Mouse (Mus musculus) embryonic facial prominence, embryonic 15.5 days (tissue): ENCODE data around the gene Itpkc. TPM values are rescaled to one million over a fixed set of nuclear protein-coding genes. Genes with fewer than 3 reads are reported as not detected.

Experiments
- ATAC-seq: fragments of 200-750 bp; cut with Nextera tagmentation; 2 replicates; pipeline ENCODE4 v1.8.0; 2017; ENCODE audit warnings: low read depth, moderate TSS enrichment; ENCODE audit not compliant: insufficient number of reproducible peaks, low FRiP score, low TSS enrichment
- H3K27ac ChIP-seq: fragments of 300-500 bp; sonication (generic); replicated peaks from 2 replicates; pipeline ENCODE4 v1.5.1; 2015; ENCODE audit warnings: mild to moderate bottlenecking, inconsistent platforms
- H3K27me3 ChIP-seq: fragments of 300-500 bp; sonication (generic); 2 replicates; pipeline ENCODE4 v1.6.1; 2015; ENCODE audit warnings: inconsistent platforms
- H3K36me3 ChIP-seq: fragments of 300-500 bp; sonication (generic); 2 replicates; pipeline ENCODE4 v1.6.1; 2015; ENCODE audit warnings: mild to moderate bottlenecking, inconsistent platforms
- H3K4me1 ChIP-seq: fragments of 300-500 bp; sonication (generic); 2 replicates; pipeline ENCODE4 v1.6.1; 2015; ENCODE audit warnings: inconsistent platforms
- H3K4me2 ChIP-seq: fragments of 300-500 bp; sonication (generic); replicated peaks from 2 replicates; pipeline ENCODE4 v1.6.1; 2015; ENCODE audit warnings: mild to moderate bottlenecking, inconsistent platforms
- H3K4me3 ChIP-seq: fragments of 300-500 bp; sonication (generic); replicated peaks from 2 replicates; pipeline ENCODE4 v1.5.1; 2015; ENCODE audit warnings: mild to moderate bottlenecking, inconsistent platforms
- H3K9ac ChIP-seq: fragments of 300-500 bp; sonication (generic); 2 replicates; pipeline ENCODE4 v1.6.1; 2015; ENCODE audit warnings: inconsistent platforms
- H3K9me3 ChIP-seq: fragments of 300-500 bp; sonication (generic); replicated peaks from 2 replicates; pipeline ENCODE4 v1.6.1; 2016; ENCODE audit warnings: inconsistent platforms
- WGBS: fragments of 180-500 bp; shearing (Covaris S2); methylation state at CpG from one replicate; pipeline ENCODE4 v1.1.7; 2015; 5-methylcytosine and 5-hydroxymethylcytosine counted together
- polyA plus RNA-seq: library from polyadenylated mRNA; unstranded; fragments of >200 nt; fragmentation: Nextera tagmentation; extraction: Ambion mirVana; gene quantifications from 2 replicates; pipeline ENCODE4 v1.2.1, GENCODE M21; 2015

Gene Itpkc
- polyA plus RNA-seq, 1 experiment from 2014 or later: 13.5 TPM

DNA sequence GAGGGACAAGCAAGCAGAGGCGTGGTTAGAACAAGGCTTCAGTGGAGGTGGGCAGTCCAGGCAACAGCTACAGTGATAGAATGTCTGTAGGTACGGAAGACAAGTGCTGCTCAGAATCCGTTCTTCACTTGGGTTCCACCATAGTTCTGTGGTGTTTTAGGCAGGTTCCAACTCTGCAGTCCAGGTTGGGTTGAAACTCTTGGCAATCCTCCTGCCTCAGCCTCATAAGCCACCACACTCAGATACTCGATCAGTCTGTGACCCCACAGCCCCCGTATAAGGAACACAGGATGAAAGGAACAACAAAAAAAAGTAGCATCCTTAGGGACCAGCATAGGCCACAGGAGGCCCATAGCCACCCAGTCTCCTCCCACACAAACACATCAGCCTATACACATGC, 36.0 kb downstream of the Itpkc start:
- 94% methylated on average over 5 of the region's 5 CpGs for WGBS
- Histone ChIP-seq H3K4me2 (no peak overlapping the region), H3K9me3 (no peaks in the 10 kb centered on the region), H3K4me1 (peaks cover 18% of the 10 kb centered on the region), H3K4me3 (no peak overlapping the region), H3K9ac (no peak overlapping the region), H3K27me3 (no peaks in the 10 kb centered on the region), H3K27ac (no peak overlapping the region), H3K36me3 (peaks cover 67% of the 10 kb centered on the region)
- ATAC-seq: no peak

DNA sequence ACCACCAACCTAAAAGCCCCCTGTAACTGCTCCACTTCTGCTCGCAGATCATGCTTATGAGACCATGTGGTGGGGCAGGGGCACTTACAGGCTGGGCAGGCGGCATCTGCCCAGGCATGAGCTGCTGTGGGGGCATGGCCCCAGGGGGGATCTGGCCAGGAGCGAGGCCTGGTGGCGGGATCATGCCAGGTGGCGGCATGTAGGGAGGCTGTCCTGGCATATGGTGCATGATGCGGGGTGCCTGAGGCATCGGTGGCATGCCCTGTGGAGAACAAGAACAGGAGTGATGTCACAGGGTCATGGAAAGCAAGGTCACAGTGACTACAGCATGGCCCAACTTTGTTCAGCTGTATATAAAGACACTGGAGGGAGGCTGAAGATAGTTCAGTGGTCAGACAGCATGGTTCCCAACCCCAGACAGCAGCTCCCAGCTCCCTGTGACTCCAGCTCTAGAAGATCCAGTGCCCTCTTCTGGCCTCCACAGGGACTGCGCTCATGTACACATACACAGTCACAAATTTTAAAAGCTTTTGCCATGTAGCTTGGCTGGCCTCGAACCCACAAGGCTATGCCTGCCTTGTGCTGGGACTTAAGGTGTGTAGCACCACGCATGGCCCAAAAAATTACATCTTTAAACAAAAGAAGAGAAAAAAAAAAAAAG, 39.1 kb downstream of the Itpkc start:
- no peak overlapping the region for H3K4me2 ChIP-seq
- H3K36me3 ChIP-seq: peaks cover 95% of the 10 kb centered on the region
- no peak for ATAC-seq
- no peaks in the 10 kb centered on the region for H3K9me3 ChIP-seq
- H3K9ac ChIP-seq: no peak overlapping the region
- H3K27ac ChIP-seq: no peak overlapping the region
- 95% methylated on average over 10 of the region's 10 CpGs for WGBS
- no peaks in the 10 kb centered on the region for H3K27me3 ChIP-seq
- no peak overlapping the region for H3K4me3 ChIP-seq
- peaks cover 6% of the 10 kb centered on the region for H3K4me1 ChIP-seq

DNA sequence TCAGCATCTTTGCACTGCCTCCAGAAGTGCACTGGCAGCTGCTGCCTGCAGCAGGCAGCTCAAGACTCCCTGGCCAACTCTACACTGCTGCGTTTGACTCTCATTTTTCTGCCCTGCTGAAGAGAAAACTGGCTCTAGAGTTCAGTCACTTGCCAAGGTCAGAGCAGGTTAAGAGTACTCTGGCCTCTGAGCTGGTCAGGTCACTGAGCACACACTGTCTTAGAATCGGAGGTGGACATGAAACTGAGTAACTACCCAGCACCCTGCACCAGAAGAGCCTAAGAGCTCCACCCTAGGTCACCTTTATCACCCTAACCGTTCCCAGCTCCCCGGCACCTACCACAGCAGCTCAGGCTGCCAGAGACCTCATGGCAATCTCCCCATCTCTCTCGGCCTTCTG, 42.5 kb downstream of the Itpkc start:
- Histone ChIP-seq H3K4me2 (no peak overlapping the region), H3K4me1 (no peaks in the 10 kb centered on the region), H3K4me3 (no peak overlapping the region), H3K27ac (no peak overlapping the region), H3K9me3 (no peaks in the 10 kb centered on the region), H3K27me3 (no peaks in the 10 kb centered on the region), H3K9ac (no peak overlapping the region), H3K36me3 (peaks cover 76% of the 10 kb centered on the region)
- no peak for ATAC-seq
- 90% methylated on average over 5 of the region's 5 CpGs for WGBS

DNA sequence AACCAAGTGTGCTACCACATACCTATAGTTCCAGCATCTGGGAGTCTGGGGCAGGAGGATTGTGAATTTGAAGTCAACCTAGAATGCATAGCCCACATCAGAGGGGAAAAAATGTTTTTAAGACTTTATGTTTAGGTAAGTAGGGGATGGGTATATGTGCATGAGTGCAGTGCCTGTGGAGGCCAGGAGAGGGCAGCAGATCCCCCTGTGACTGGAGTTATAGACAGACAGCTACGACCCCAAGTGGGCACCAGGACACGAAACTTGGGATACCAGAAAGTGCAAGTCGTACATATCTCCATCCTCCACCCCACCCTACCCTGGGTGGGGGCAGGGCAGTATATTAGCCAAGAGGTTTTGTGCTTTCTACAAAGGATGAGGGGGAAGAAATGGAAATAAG, 43.5 kb downstream of the Itpkc start:
- Histone ChIP-seq H3K27me3 (no peaks in the 10 kb centered on the region), H3K9me3 (no peaks in the 10 kb centered on the region), H3K4me1 (no peaks in the 10 kb centered on the region), H3K36me3 (peaks cover 65% of the 10 kb centered on the region), H3K4me3 (no peak overlapping the region), H3K9ac (no peak overlapping the region), H3K4me2 (no peak overlapping the region), H3K27ac (no peak overlapping the region)
- 64% methylated on average over 3 of the region's 3 CpGs for WGBS
- no peak for ATAC-seq

DNA sequence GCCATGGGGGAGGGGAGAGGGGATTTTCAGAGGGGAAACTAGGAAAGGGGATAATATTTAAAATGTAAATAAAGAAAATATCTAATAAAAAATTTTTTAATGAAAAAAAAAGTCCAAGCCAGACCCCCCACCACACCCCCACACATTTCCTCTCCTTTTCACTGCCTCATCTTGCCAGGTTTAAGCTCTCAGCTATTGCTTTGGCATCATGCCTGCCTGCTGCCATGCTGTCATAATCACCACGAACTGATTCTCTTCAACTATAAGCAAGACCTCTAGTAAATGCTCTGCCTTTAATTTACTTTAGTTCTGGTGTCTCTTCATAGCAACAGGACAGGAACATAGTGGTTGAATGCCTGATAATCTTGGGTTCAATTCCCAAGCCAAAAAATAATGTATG, 46.0 kb downstream of the Itpkc start:
- no peak overlapping the region for H3K27ac ChIP-seq
- H3K4me3 ChIP-seq: no peak overlapping the region
- H3K27me3 ChIP-seq: no peaks in the 10 kb centered on the region
- H3K4me2 ChIP-seq: no peak overlapping the region
- no peak overlapping the region for H3K9ac ChIP-seq
- peaks cover 7% of the 10 kb centered on the region for H3K4me1 ChIP-seq
- H3K36me3 ChIP-seq: peaks cover 41% of the 10 kb centered on the region
- H3K9me3 ChIP-seq: no peaks in the 10 kb centered on the region
- 58% methylated on average over 1 of the region's 1 CpGs for WGBS
- ATAC-seq: no peak

DNA sequence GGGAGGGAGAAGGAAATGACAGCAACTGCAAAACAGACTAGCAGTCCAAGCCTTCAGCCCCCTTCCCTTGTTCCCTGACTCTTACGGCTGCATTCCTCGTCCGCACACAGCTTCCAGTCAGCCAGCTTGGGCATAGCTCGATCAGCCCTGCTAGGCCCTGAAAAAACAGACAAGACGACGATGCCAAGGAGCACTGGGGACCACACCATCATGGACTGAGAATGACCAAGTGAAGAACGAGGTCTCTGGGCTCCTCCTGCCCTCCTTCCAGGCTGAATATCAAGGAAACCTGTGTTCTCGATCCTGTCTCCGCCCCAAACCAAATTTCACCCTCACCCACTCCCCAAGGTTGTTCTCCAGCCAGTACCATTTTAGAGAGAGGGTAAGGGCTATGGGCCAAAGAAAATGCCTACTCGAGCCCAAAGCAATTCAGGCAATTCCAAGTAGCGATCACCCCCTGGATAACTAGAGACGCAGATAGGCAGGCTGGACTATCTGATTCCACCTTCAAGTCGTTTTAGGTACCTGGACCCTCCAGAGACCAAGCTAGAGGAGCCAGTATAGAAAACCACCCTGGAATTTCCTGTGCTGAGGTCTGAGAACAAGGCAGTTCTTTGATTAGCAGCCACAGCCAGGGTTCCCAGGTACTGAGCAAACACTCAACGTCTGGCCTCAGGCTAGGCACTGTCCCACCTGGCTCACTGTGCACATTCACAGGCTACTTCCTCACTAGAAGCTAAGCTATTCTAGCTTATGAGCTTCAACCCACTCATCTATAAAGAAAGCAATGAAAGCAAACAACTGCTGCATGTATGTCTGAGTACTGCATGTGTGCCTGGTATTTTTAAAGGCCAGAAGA, 47.4 kb downstream of the Itpkc start, which contains the start of the genes Gm21983 and Mia:
Gene Gm21983, minus strand, starts transcription at position 250 of the 859 bp plus-strand sequence.
Gene Mia, minus strand, starts transcription at position 321 of the 859 bp plus-strand sequence.
- ATAC-seq: no peak
- Histone ChIP-seq H3K4me2 (peak within 1 kb of the TSS; percentile 57; the same call in 1 of the 2 replicates), H3K9me3 (no peaks in the 10 kb centered on the region), H3K4me1 (peaks cover 7% of the 10 kb centered on the region), H3K4me3 (peak within 1 kb of the TSS; percentile 74), H3K36me3 (peaks cover 27% of the 10 kb centered on the region), H3K27ac (peak within 1 kb of the TSS; percentile 80), H3K9ac (no peak within 1 kb of the TSS), H3K27me3 (no peaks in the 10 kb centered on the region)
- WGBS: 68% methylated on average over 14 of the region's 14 CpGs

DNA sequence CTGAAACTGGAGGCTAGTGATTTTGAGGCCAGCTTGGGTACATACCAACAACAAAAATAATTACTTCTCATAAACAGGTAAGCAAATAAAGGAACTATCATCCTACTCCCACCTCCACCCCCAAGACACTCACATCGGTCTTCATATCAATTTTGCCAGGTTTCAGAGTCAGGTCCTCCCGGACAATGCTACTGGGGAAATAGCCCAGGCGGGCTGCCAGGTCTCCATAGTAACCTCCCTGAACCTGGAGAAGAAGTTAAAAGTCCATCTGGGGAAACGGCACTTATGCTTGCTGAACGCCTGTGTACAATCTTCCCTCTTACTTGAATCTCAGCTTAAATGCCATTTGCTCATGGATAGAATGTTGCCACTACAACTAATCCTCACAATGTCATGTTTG, 48.4 kb downstream of the Itpkc start:
- H3K36me3 ChIP-seq: peaks cover 20% of the 10 kb centered on the region
- peak overlapping the region; percentile 74 for H3K4me3 ChIP-seq
- peak overlapping the region; percentile 80 for H3K27ac ChIP-seq
- H3K9me3 ChIP-seq: no peaks in the 10 kb centered on the region
- H3K27me3 ChIP-seq: no peaks in the 10 kb centered on the region
- no peak overlapping the region for H3K9ac ChIP-seq
- ATAC-seq: no peak
- H3K4me2 ChIP-seq: peak overlapping the region; percentile 57; the same call in 1 of the 2 replicates
- WGBS: 74% methylated on average over 5 of the region's 5 CpGs
- peaks cover 7% of the 10 kb centered on the region for H3K4me1 ChIP-seq

DNA sequence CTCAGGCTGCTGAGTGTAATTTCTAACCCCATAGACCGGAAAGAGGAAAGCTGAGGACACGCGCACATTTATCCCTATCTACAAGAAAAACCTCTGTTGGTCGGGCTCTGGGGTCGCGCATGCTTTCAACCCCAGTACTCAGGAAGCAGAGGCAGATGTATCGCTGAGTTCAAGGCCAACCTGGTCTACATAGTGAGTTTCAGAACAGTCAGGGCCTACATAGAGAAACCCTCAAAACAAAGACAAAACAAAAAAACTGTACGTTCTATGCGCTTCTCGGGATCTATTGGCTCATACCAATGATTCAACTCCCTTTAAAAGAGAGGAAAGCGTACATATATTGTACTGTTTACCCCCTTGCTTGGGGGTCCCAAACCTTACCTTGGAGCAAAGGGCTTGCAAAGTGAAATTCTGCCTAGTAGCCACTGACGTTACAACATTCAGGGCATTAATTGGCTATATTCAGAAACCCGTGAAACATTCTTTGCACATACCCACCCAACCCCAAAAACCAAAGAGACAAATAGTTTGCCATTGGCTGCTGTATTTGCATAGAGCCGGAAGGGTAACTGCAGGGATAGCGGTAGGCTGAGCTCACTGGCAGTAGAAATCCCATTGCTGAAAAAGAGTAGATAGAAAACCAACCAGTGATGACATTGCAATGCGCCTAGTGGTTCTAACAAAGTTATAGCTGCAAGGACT, 49.1 kb downstream of the Itpkc start:
- Histone ChIP-seq H3K36me3 (peaks cover 20% of the 10 kb centered on the region), H3K4me2 (peak overlapping the region; percentile 57), H3K9ac (0 out of 2 replicates have a peak overlapping the region, but pooled peaks have one; percentile 34), H3K4me3 (peak overlapping the region; percentile 74), H3K9me3 (no peaks in the 10 kb centered on the region), H3K4me1 (peaks cover 7% of the 10 kb centered on the region), H3K27me3 (no peaks in the 10 kb centered on the region), H3K27ac (peak overlapping the region; percentile 80)
- 46% methylated on average over 16 of the region's 16 CpGs for WGBS
- ATAC-seq: no peak

DNA sequence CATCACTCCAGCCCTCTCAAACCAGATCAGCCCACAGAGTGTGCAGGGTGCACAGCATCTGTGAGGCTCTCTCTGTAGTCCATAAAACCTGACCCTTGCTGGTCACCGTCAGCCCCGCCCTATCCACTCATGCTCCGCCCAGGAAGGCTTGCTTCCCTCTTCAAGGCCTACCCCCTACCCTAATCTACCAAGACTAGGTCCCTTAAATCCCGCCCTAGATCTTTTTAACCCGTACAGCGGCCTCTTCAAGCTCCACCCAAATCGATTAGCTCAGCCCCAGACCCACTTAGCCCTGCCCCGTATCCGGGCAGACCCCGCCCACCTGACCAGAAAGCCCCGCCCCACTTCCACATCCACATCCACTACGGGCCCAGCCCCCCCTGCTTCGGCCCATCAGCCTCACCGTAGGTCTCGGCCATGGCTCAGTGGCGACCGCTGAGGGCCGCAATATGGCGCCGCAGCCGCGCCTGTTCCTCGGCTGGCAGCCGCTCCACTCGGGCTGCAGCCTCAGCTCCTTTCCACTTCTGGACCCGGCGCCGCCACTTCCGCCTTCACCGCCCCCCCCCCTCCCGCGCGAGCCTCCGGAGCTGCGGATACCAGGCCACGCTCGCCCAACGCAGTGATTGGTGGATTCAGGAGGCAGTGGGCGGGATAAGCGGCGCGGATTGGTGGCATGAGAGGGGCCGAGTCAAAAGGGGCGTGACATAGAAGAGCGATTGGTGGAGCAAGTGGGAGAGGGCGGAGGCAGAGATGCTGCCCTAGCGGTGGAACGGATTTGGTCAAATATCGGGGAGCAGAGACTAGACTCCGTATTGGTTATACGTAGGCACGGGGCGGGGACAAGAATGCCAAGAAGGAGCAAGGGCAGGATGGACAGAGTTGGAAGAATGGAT, 49.9 kb downstream of the Itpkc start, which contains the start of gene Rab4b:
Gene Rab4b, minus strand, starts transcription at position 573 of the 893 bp plus-strand sequence.
- Histone ChIP-seq H3K27ac (peak within 1 kb of the TSS; percentile 98), H3K36me3 (peaks cover 24% of the 10 kb centered on the region), H3K4me3 (peak within 1 kb of the TSS; percentile 74), H3K9me3 (no peaks in the 10 kb centered on the region), H3K27me3 (no peaks in the 10 kb centered on the region), H3K4me2 (peak within 1 kb of the TSS; percentile 57), H3K4me1 (peaks cover 7% of the 10 kb centered on the region), H3K9ac (peak within 1 kb of the TSS; percentile 47)
- under 1% methylated on average over 53 of the region's 53 CpGs for WGBS
- peak; percentile 98 for ATAC-seq

DNA sequence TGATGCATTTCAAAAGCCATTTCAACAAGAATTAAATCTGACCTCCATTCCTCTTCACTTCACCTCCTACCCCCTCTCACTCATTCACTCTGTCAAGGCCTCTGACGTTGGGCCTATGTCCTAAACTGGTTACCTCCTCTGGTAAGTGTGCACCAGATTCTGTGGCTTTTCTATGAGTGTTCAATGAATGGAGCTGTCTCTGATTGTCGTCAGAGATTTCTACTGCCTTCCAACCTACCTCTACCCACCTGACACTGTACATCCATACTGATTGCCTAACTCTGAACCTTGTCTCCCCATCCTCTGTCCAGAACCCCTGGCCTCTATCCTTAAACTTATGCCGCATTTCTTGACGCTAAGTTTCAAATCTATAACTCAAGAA, 50.5 kb downstream of the Itpkc start:
- Histone ChIP-seq H3K4me3 (peak overlapping the region; percentile 74), H3K27me3 (no peaks in the 10 kb centered on the region), H3K9me3 (no peaks in the 10 kb centered on the region), H3K4me1 (peaks cover 7% of the 10 kb centered on the region), H3K4me2 (peak overlapping the region; percentile 57), H3K27ac (peak overlapping the region; percentile 98), H3K36me3 (peaks cover 24% of the 10 kb centered on the region), H3K9ac (0 out of 2 replicates have a peak overlapping the region, but pooled peaks have one; percentile 47)
- no peak for ATAC-seq
- 18% methylated on average over 4 of the region's 4 CpGs for WGBS
